In the genomic region with DNA sequence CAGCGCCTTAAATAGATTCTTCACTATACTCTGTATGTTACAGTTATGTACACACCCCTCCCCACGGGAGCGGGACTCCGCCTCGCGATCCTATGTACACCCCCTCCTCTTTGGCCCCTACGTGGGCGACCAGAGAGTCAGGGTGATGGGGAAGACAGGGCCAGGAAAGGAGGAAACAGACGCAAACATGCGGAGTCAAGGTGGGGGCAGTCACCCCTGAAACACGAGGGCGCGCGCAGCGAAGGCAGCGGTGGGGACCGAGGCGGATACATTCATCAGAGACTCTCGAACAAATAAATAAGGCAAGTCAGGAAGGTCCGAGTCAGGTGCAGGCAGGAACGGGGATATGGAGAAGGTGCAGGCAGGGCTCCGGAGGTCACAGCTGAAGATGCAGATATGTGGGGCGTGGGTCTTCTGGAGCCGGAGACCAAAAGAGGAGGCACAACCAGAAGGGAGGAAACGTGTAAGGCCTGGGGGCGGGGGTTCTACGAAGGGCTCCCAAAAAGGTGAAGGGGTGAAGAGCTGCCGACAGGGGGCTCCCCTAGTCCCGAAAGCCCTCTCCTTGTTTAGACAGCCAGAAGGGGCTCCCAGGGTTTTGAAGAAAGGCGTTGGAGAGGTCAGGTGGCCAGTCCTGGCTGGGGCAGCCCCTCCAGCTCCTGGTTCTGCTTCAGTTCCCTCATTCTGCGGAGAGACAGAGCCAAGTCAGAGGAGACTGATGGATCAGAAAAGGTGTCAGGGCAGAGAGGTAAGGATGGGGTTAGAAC, we compare ENCODE assay signal across 8 mouse cellular contexts. TPM values are rescaled to one million over a fixed set of nuclear protein-coding genes. Genes with fewer than 3 reads are reported as not detected.
A peak's percentile ranks its signal among the peaks of the same experiment; 100 is the strongest.
DNase-seq lines count a peak whose midpoint lies in the region; ATAC-seq lines count a peak whose summit lies in the region.

No protein-coding gene starts in this region.

- peaks cover 13% of the 10 kb centered on the region for H3K4me1 ChIP-seq in intestine, embryonic 16.5 days (ENCODE audit: control insufficient read depth, insufficient read depth, low read length)
- peaks cover 28% of the 10 kb centered on the region for H3K4me1 ChIP-seq in limb, embryonic 13.5 days
- peaks cover 37% of the 10 kb centered on the region for H3K4me1 ChIP-seq in midbrain, embryonic 13.5 days (replicated peaks)

- peak overlapping the region; percentile 71 for H3K4me3 ChIP-seq in intestine, embryonic 16.5 days (ENCODE audit: low read length)
- H3K4me3 ChIP-seq in limb, embryonic 13.5 days, result peak overlapping the region; percentile 70
- peak overlapping the region; percentile 72 for H3K4me3 ChIP-seq in midbrain, embryonic 13.5 days (replicated peaks)

- peak overlapping the region; percentile 86 for H3K9ac ChIP-seq in intestine, embryonic 16.5 days (ENCODE audit: low read depth, low read length)
- peak overlapping the region; percentile 84 for H3K9ac ChIP-seq in limb, embryonic 13.5 days
- H3K9ac ChIP-seq in midbrain, embryonic 13.5 days (replicated peaks), result peak overlapping the region; percentile 76

- H3K4me2 ChIP-seq in intestine, embryonic 16.5 days (ENCODE audit: low read depth, low read length), result peak overlapping the region; percentile 87
- peak overlapping the region; percentile 86 for H3K4me2 ChIP-seq in limb, embryonic 13.5 days (replicated peaks)
- peak overlapping the region; percentile 93 for H3K4me2 ChIP-seq in midbrain, embryonic 13.5 days (replicated peaks)

- under 1% methylated on average over 31 of the region's 31 CpGs for WGBS in intestine, embryonic 16.5 days
- 1% methylated on average over 31 of the region's 31 CpGs for WGBS in limb, embryonic 13.5 days
- under 1% methylated on average over 31 of the region's 31 CpGs for WGBS in midbrain, embryonic 13.5 days

- H3K36me3 ChIP-seq in intestine, embryonic 16.5 days (ENCODE audit: control insufficient read depth, insufficient read depth, low read length), result peaks cover 10% of the 10 kb centered on the region
- peaks cover 59% of the 10 kb centered on the region for H3K36me3 ChIP-seq in limb, embryonic 13.5 days
- peaks cover 41% of the 10 kb centered on the region for H3K36me3 ChIP-seq in midbrain, embryonic 13.5 days

- peak; percentile 41 for ATAC-seq in granulocyte monocyte progenitor cell, adult 5-6 weeks (replicated peaks; ENCODE audit: poor library complexity, severe bottlenecking)
- ATAC-seq in intestine, embryonic 16.5 days, result peak; percentile 21
- peak; percentile 32 for ATAC-seq in limb, embryonic 13.5 days (ENCODE audit: low FRiP score, low read depth)
- ATAC-seq in midbrain, embryonic 13.5 days, result peak; percentile 48

- no peaks in the 10 kb centered on the region for H3K9me3 ChIP-seq in intestine, embryonic 16.5 days (ENCODE audit: control insufficient read depth, low read length)
- H3K9me3 ChIP-seq in limb, embryonic 13.5 days, result no peaks in the 10 kb centered on the region
- no peaks in the 10 kb centered on the region for H3K9me3 ChIP-seq in midbrain, embryonic 13.5 days

- DNase-seq in right cerebral cortex, postnatal 10 days (ENCODE audit: low spot score in 2 of 2), result peak; percentile 84 to 85
- DNase-seq in right cerebral cortex, adult 18-20 months, result no peak
- DNase-seq in embryo, embryonic 11.5 days (ENCODE audit: low read depth, low spot score), result peak; percentile 69
- DNase-seq in spleen, postnatal 14 days (ENCODE audit: low spot score in 2 of 2), result peak; percentile 64 to 75

- peak overlapping the region; percentile 98 for H3K27ac ChIP-seq in intestine, embryonic 16.5 days (ENCODE audit: low read length)
- H3K27ac ChIP-seq in limb, embryonic 13.5 days, result peak overlapping the region; percentile 98
- H3K27ac ChIP-seq in midbrain, embryonic 13.5 days, result peak overlapping the region; percentile 98

- H3K27me3 ChIP-seq in intestine, embryonic 16.5 days (replicated peaks; ENCODE audit: control insufficient read depth, insufficient read depth, low read length), result no peaks in the 10 kb centered on the region
- no peaks in the 10 kb centered on the region for H3K27me3 ChIP-seq in limb, embryonic 13.5 days
- H3K27me3 ChIP-seq in midbrain, embryonic 13.5 days, result no peaks in the 10 kb centered on the region

RNA-seq across cellular contexts. Expression of gene Spag7, which starts 0.5 kb away (rescaled TPM):
- 91.0 and 130 TPM in 2 replicates for total RNA-seq in granulocyte monocyte progenitor cell, adult 5-6 weeks (2014; fragmentation: Nextera tagmentation)
- 46.8 and 49.8 TPM in 2 replicates for total RNA-seq in granulocyte monocyte progenitor cell, adult 5-6 weeks (2017)
- polyA plus RNA-seq in intestine, embryonic 16.5 days (2015; fragmentation: Nextera tagmentation; extraction: Ambion mirVana), result 132 and 159 TPM in 2 replicates
- 159 and 165 TPM in 2 replicates for polyA plus RNA-seq in limb, embryonic 13.5 days (2015; fragmentation: Nextera tagmentation; extraction: Ambion mirVana)
- 180 and 181 TPM in 2 replicates for polyA plus RNA-seq in midbrain, embryonic 13.5 days (2015; fragmentation: Nextera tagmentation; extraction: Ambion mirVana)

RNA-seq across cellular contexts. Expression of gene Eno3, which starts 12.8 kb away (rescaled TPM):
- total RNA-seq in granulocyte monocyte progenitor cell, adult 5-6 weeks (2014; fragmentation: Nextera tagmentation), result 14.9 and 18.9 TPM in 2 replicates
- 4.5 and 5.9 TPM in 2 replicates for total RNA-seq in granulocyte monocyte progenitor cell, adult 5-6 weeks (2017)
- polyA plus RNA-seq in intestine, embryonic 16.5 days (2015; fragmentation: Nextera tagmentation; extraction: Ambion mirVana), result 12.8 and 13.5 TPM in 2 replicates
- polyA plus RNA-seq in limb, embryonic 13.5 days (2015; fragmentation: Nextera tagmentation; extraction: Ambion mirVana), result 52.3 and 57.1 TPM in 2 replicates
- polyA plus RNA-seq in midbrain, embryonic 13.5 days (2015; fragmentation: Nextera tagmentation; extraction: Ambion mirVana), result 8.0 and 9.5 TPM in 2 replicates

RNA-seq across cellular contexts. Expression of gene Pfn1, which starts 15.3 kb away (rescaled TPM):
- total RNA-seq in granulocyte monocyte progenitor cell, adult 5-6 weeks (2014; fragmentation: Nextera tagmentation), result 1,205 and 1,364 TPM in 2 replicates
- 425 and 461 TPM in 2 replicates for total RNA-seq in granulocyte monocyte progenitor cell, adult 5-6 weeks (2017)
- 2,307 and 2,326 TPM in 2 replicates for polyA plus RNA-seq in intestine, embryonic 16.5 days (2015; fragmentation: Nextera tagmentation; extraction: Ambion mirVana)
- polyA plus RNA-seq in limb, embryonic 13.5 days (2015; fragmentation: Nextera tagmentation; extraction: Ambion mirVana), result 1,638 and 1,674 TPM in 2 replicates
- 785 and 825 TPM in 2 replicates for polyA plus RNA-seq in midbrain, embryonic 13.5 days (2015; fragmentation: Nextera tagmentation; extraction: Ambion mirVana)

RNA-seq across cellular contexts. Expression of gene Camta2, which starts 18.1 kb away (rescaled TPM):
- 18.7 and 25.2 TPM in 2 replicates for total RNA-seq in granulocyte monocyte progenitor cell, adult 5-6 weeks (2014; fragmentation: Nextera tagmentation)
- 1.5 and 3.0 TPM in 2 replicates for total RNA-seq in granulocyte monocyte progenitor cell, adult 5-6 weeks (2017)
- 14.2 and 14.4 TPM in 2 replicates for polyA plus RNA-seq in intestine, embryonic 16.5 days (2015; fragmentation: Nextera tagmentation; extraction: Ambion mirVana)
- 11.8 and 15.1 TPM in 2 replicates for polyA plus RNA-seq in limb, embryonic 13.5 days (2015; fragmentation: Nextera tagmentation; extraction: Ambion mirVana)
- polyA plus RNA-seq in midbrain, embryonic 13.5 days (2015; fragmentation: Nextera tagmentation; extraction: Ambion mirVana), result 15.3 and 16.4 TPM in 2 replicates

RNA-seq across cellular contexts. Expression of gene Slc25a11, which starts 22.5 kb away (rescaled TPM):
- total RNA-seq in granulocyte monocyte progenitor cell, adult 5-6 weeks (2014; fragmentation: Nextera tagmentation), result 80.9 and 91.7 TPM in 2 replicates
- 63.3 and 67.7 TPM in 2 replicates for total RNA-seq in granulocyte monocyte progenitor cell, adult 5-6 weeks (2017)
- polyA plus RNA-seq in intestine, embryonic 16.5 days (2015; fragmentation: Nextera tagmentation; extraction: Ambion mirVana), result 215 and 216 TPM in 2 replicates
- polyA plus RNA-seq in limb, embryonic 13.5 days (2015; fragmentation: Nextera tagmentation; extraction: Ambion mirVana), result 165 and 173 TPM in 2 replicates
- polyA plus RNA-seq in midbrain, embryonic 13.5 days (2015; fragmentation: Nextera tagmentation; extraction: Ambion mirVana), result 169 and 170 TPM in 2 replicates
